21 mouse cellular contexts compared by ENCODE assay signal in genomic region chr7:92506378-92506777, GRCm38 (mm10). TPM values are rescaled to one million over a fixed set of nuclear protein-coding genes. Genes with fewer than 3 reads are reported as not detected.
DNase-seq lines count a peak whose midpoint lies in the region; ATAC-seq and TF ChIP-seq lines count a peak whose summit lies in the region.
"Had no signal": no experiment of that assay in that cellular context is flagged by ENCODE, and none has a peak within 500 bp of the region (broad histone marks: within the 10 kb centered on the region; RNA-seq: fewer than 3 reads in every experiment).

No protein-coding gene starts in this region.

- H3K4me3 ChIP-seq in hindbrain, embryonic 16.5 days (ENCODE audit: low read length): no peak overlapping the region
- no peak overlapping the region for H3K4me3 ChIP-seq in hindbrain, embryonic 12.5 days
- H3K4me3 ChIP-seq in midbrain, postnatal 0 days (ENCODE audit: low read depth, low read length): no peak overlapping the region
- no peak overlapping the region for H3K4me3 ChIP-seq in midbrain, embryonic 15.5 days
- no peak overlapping the region for H3K4me3 ChIP-seq in neural tube, embryonic 15.5 days (replicated peaks)
- H3K4me3 ChIP-seq: embryonic facial prominence, embryonic 12.5 days; forebrain, embryonic 12.5 days; gastrocnemius, adult 2 months; heart, embryonic 12.5 days; hindbrain, embryonic 10.5 days had no signal

- 50% methylated on average over 5 of the region's 5 CpGs for WGBS in hindbrain, embryonic 16.5 days
- WGBS in hindbrain, embryonic 12.5 days: 77% methylated on average over 5 of the region's 5 CpGs
- WGBS in midbrain, postnatal 0 days: 79% methylated on average over 5 of the region's 5 CpGs
- WGBS in midbrain, embryonic 15.5 days: 81% methylated on average over 5 of the region's 5 CpGs
- WGBS in neural tube, embryonic 15.5 days: 56% methylated on average over 5 of the region's 5 CpGs

- H3K9ac ChIP-seq in hindbrain, embryonic 16.5 days (ENCODE audit: low read depth, low read length): no peak overlapping the region
- H3K9ac ChIP-seq in hindbrain, embryonic 12.5 days: no peak overlapping the region
- H3K9ac ChIP-seq in midbrain, postnatal 0 days (replicated peaks; ENCODE audit: low read length, poor library complexity, severe bottlenecking): no peak overlapping the region
- H3K9ac ChIP-seq in midbrain, embryonic 15.5 days: no peak overlapping the region
- H3K9ac ChIP-seq in neural tube, embryonic 15.5 days (replicated peaks): no peak overlapping the region
- H3K9ac ChIP-seq: embryonic facial prominence, embryonic 12.5 days; forebrain, embryonic 12.5 days; heart, embryonic 12.5 days had no signal

- 0 out of 2 replicates have a peak, but pooled peaks have one; percentile 50 for ATAC-seq in hindbrain, embryonic 16.5 days
- no peak for ATAC-seq in hindbrain, embryonic 12.5 days (ENCODE audit: low FRiP score)
- no peak for ATAC-seq in midbrain, postnatal 0 days (ENCODE audit: low FRiP score)
- no peak for ATAC-seq in midbrain, embryonic 15.5 days (replicated peaks)
- ATAC-seq in neural tube, embryonic 15.5 days (ENCODE audit: low FRiP score): peak; percentile 57
- ATAC-seq: CD4-positive, CD25-positive, alpha-beta regulatory T cell, adult 4 months; forebrain, embryonic 16.5 days; inflammation-experienced regulatory T-cells, adult 6 months had no signal

- peak; percentile 8 for DNase-seq in adrenal gland, postnatal 10 days
- no peak for DNase-seq in adrenal gland, adult 18-20 months (ENCODE audit: low spot score in 2 of 2)
- peak; percentile 16 for DNase-seq in midbrain, postnatal 0 days (ENCODE audit: low spot score)
- DNase-seq: adrenal gland, postnatal 25 days; B cell, adult 2 months; cerebellum, adult 2 months; embryo, embryonic 11 days; gastrocnemius, adult 2 months; gastrocnemius, postnatal 25 days had no signal

- H3K27me3 ChIP-seq in hindbrain, embryonic 16.5 days (replicated peaks; ENCODE audit: control insufficient read depth, insufficient read depth, low read length): no peaks in the 10 kb centered on the region
- H3K27me3 ChIP-seq in hindbrain, embryonic 12.5 days: no peaks in the 10 kb centered on the region
- no peaks in the 10 kb centered on the region for H3K27me3 ChIP-seq in midbrain, postnatal 0 days (ENCODE audit: insufficient read depth, low read length)
- no peaks in the 10 kb centered on the region for H3K27me3 ChIP-seq in midbrain, embryonic 15.5 days (replicated peaks)
- H3K27me3 ChIP-seq in neural tube, embryonic 15.5 days (replicated peaks): no peaks in the 10 kb centered on the region
- H3K27me3 ChIP-seq: embryonic facial prominence, embryonic 12.5 days; forebrain, embryonic 12.5 days; heart, embryonic 12.5 days had no signal

- no peaks in the 10 kb centered on the region for H3K9me3 ChIP-seq in hindbrain, embryonic 16.5 days (ENCODE audit: control insufficient read depth, low read length)
- no peaks in the 10 kb centered on the region for H3K9me3 ChIP-seq in hindbrain, embryonic 12.5 days (replicated peaks)
- no peaks in the 10 kb centered on the region for H3K9me3 ChIP-seq in midbrain, postnatal 0 days (ENCODE audit: low read length)
- H3K9me3 ChIP-seq in midbrain, embryonic 15.5 days: no peaks in the 10 kb centered on the region
- no peaks in the 10 kb centered on the region for H3K9me3 ChIP-seq in neural tube, embryonic 15.5 days (replicated peaks)
- H3K9me3 ChIP-seq: embryonic facial prominence, embryonic 12.5 days; forebrain, embryonic 12.5 days; G1E; heart, embryonic 12.5 days; hindbrain, embryonic 10.5 days had no signal

- no peak for TF ChIP-seq CTCF in midbrain, postnatal 0 days (IDR thresholded peaks at IDR 0.05)

- H3K4me1 ChIP-seq in hindbrain, embryonic 16.5 days (ENCODE audit: control insufficient read depth, insufficient read depth, low read depth, low read length): no peaks in the 10 kb centered on the region
- no peaks in the 10 kb centered on the region for H3K4me1 ChIP-seq in hindbrain, embryonic 12.5 days
- H3K4me1 ChIP-seq in midbrain, postnatal 0 days (ENCODE audit: insufficient read depth, low read length): no peaks in the 10 kb centered on the region
- H3K4me1 ChIP-seq in midbrain, embryonic 15.5 days: no peaks in the 10 kb centered on the region
- H3K4me1 ChIP-seq in neural tube, embryonic 15.5 days: no peaks in the 10 kb centered on the region
- H3K4me1 ChIP-seq: embryonic facial prominence, embryonic 12.5 days; forebrain, embryonic 12.5 days; heart, embryonic 12.5 days; hindbrain, embryonic 10.5 days had no signal

- no peaks in the 10 kb centered on the region for H3K36me3 ChIP-seq in hindbrain, embryonic 16.5 days (ENCODE audit: control insufficient read depth, insufficient read depth, low read length)
- no peaks in the 10 kb centered on the region for H3K36me3 ChIP-seq in hindbrain, embryonic 12.5 days
- no peaks in the 10 kb centered on the region for H3K36me3 ChIP-seq in midbrain, postnatal 0 days (ENCODE audit: insufficient read depth, low read length)
- no peaks in the 10 kb centered on the region for H3K36me3 ChIP-seq in midbrain, embryonic 15.5 days (replicated peaks)
- no peaks in the 10 kb centered on the region for H3K36me3 ChIP-seq in neural tube, embryonic 15.5 days
- H3K36me3 ChIP-seq: embryonic facial prominence, embryonic 12.5 days; forebrain, embryonic 12.5 days; G1E; heart, embryonic 12.5 days; hindbrain, embryonic 10.5 days had no signal

- H3K27ac ChIP-seq in hindbrain, embryonic 16.5 days (ENCODE audit: low read depth, low read length): no peak overlapping the region
- no peak overlapping the region for H3K27ac ChIP-seq in hindbrain, embryonic 12.5 days
- H3K27ac ChIP-seq in midbrain, postnatal 0 days (ENCODE audit: low read depth, low read length): no peak overlapping the region
- no peak overlapping the region for H3K27ac ChIP-seq in midbrain, embryonic 15.5 days
- H3K27ac ChIP-seq in neural tube, embryonic 15.5 days (replicated peaks): no peak overlapping the region
- H3K27ac ChIP-seq: embryonic facial prominence, embryonic 12.5 days; forebrain, embryonic 12.5 days; gastrocnemius, adult 2 months; hindbrain, embryonic 10.5 days had no signal

- no peak overlapping the region for H3K4me2 ChIP-seq in hindbrain, embryonic 16.5 days (ENCODE audit: low read length)
- no peak overlapping the region for H3K4me2 ChIP-seq in hindbrain, embryonic 12.5 days (replicated peaks)
- H3K4me2 ChIP-seq in midbrain, postnatal 0 days (ENCODE audit: low read depth, low read length, poor library complexity, severe bottlenecking): no peak overlapping the region
- H3K4me2 ChIP-seq in midbrain, embryonic 15.5 days: no peak overlapping the region
- no peak overlapping the region for H3K4me2 ChIP-seq in neural tube, embryonic 15.5 days
- H3K4me2 ChIP-seq: embryonic facial prominence, embryonic 12.5 days; forebrain, embryonic 12.5 days; heart, embryonic 12.5 days had no signal

RNA-seq across cellular contexts. Expression of gene Ccdc90b, which starts 54.6 kb away (rescaled TPM):
- 10 to 100 TPM; 38.6 to 39.0 TPM for total RNA-seq in adrenal gland, postnatal 10 days (2021)
- total RNA-seq in adrenal gland, adult 18-20 months (2021): 10 to 100 TPM; 36.6 to 46.4 TPM
- 54.0 and 54.8 TPM in 2 replicates for polyA plus RNA-seq in hindbrain, embryonic 16.5 days (2015; fragmentation: Nextera tagmentation; extraction: Ambion mirVana)
- polyA plus RNA-seq in hindbrain, embryonic 12.5 days (2016; fragmentation: Nextera tagmentation; extraction: Ambion mirVana): 74.6 and 77.6 TPM in 2 replicates
- total RNA-seq in midbrain, postnatal 0 days (2014; rRNA removed): 39.6 and 52.2 TPM in 2 replicates
- 44.1 and 47.3 TPM in 2 replicates for polyA plus RNA-seq in midbrain, postnatal 0 days (2015; fragmentation: Nextera tagmentation; extraction: Ambion mirVana)
- polyA plus RNA-seq in midbrain, embryonic 15.5 days (2015; fragmentation: Nextera tagmentation; extraction: Ambion mirVana): 57.5 and 57.9 TPM in 2 replicates
- polyA plus RNA-seq in neural tube, embryonic 15.5 days (2015; fragmentation: Nextera tagmentation; extraction: Ambion mirVana): 51.0 and 52.0 TPM in 2 replicates
- total RNA-seq: G1E had no signal
- polyA plus RNA-seq: G1E had no signal

Comparison
In these comparisons a context has a peak if more than half of its experiments do, and no peak if none do; other contexts are left out.
1. DNase-seq: peak in adrenal gland, postnatal 10 days (single experiment) and midbrain, postnatal 0 days (single experiment); none in adrenal gland, adult 18-20 months (0 of 2).
2. ATAC-seq: peak in hindbrain, embryonic 16.5 days (single experiment) and neural tube, embryonic 15.5 days (single experiment); none in hindbrain, embryonic 12.5 days (single experiment), midbrain, postnatal 0 days (single experiment) and midbrain, embryonic 15.5 days (single experiment).